Mouse (Mus musculus): ENCODE data around the gene Pou4f2. TPM values are rescaled to one million over a fixed set of nuclear protein-coding genes. Genes with fewer than 3 reads are reported as not detected.
A peak's percentile ranks its signal among the peaks of the same experiment; 100 is the strongest.

The Pou4f2 gene
- polyA plus RNA-seq (2012; rRNA removed) (0.04 TPM in 1 of 2 replicates, not detected in the other), polyA plus RNA-seq (2014; fragmentation: Nextera tagmentation; extraction: Ambion mirVana) (not detected in 2 replicates)

GRCm38 (mm10) chr8:78436071-78436651, at the start of gene Pou4f2:
Gene Pou4f2, minus strand, starts transcription at chr8:78436645.
- H3K4me2 ChIP-seq (replicated peaks; ENCODE audit: low read depth, low read length, severe bottlenecking), result peak within 1 kb of the TSS; percentile 69
- no peaks in the 10 kb centered on the region for H3K36me3 ChIP-seq (ENCODE audit: control insufficient read depth, insufficient read depth, low read length)
- ATAC-seq (ENCODE audit: low FRiP score, low read depth) (no peak), DNase-seq (ENCODE audit: low spot score) (no peak)
- no peak within 1 kb of the TSS for H3K27ac ChIP-seq (replicated peaks; ENCODE audit: low read depth, low read length)
- H3K4me1 ChIP-seq (ENCODE audit: control insufficient read depth, insufficient read depth, low read length), result peaks cover 7% of the 10 kb centered on the region; the same call in 1 of the 2 replicates
- H3K27me3 ChIP-seq (ENCODE audit: control insufficient read depth, insufficient read depth, low read length), result peaks cover 85% of the 10 kb centered on the region
- H3K9me3 ChIP-seq (ENCODE audit: control insufficient read depth, low read length), result no peaks in the 10 kb centered on the region
- WGBS, result 1% methylated on average over 21 of the region's 54 CpGs
- no peak within 1 kb of the TSS for H3K9ac ChIP-seq (ENCODE audit: low read depth, low read length, severe bottlenecking)
- no peak for TF ChIP-seq POLR2A (IDR thresholded peaks at IDR 0.05; ENCODE audit: borderline replicate concordance, extremely low read depth, insufficient read depth, insufficient read length)
- H3K4me3 ChIP-seq (replicated peaks; ENCODE audit: low read length), result peak within 1 kb of the TSS; percentile 39

GRCm38 (mm10) chr8:78477051-78477829, 40.8 kb upstream of the Pou4f2 start:
- Histone ChIP-seq H3K27ac (replicated peaks; ENCODE audit: low read depth, low read length) (no peak overlapping the region), H3K4me3 (replicated peaks; ENCODE audit: low read length) (no peak overlapping the region), H3K36me3 (ENCODE audit: control insufficient read depth, insufficient read depth, low read length) (no peaks in the 10 kb centered on the region), H3K9me3 (ENCODE audit: control insufficient read depth, low read length) (no peaks in the 10 kb centered on the region), H3K4me2 (replicated peaks; ENCODE audit: low read depth, low read length, severe bottlenecking) (no peak overlapping the region), H3K9ac (ENCODE audit: low read depth, low read length, severe bottlenecking) (no peak overlapping the region), H3K27me3 (ENCODE audit: control insufficient read depth, insufficient read depth, low read length) (no peaks in the 10 kb centered on the region), H3K4me1 (ENCODE audit: control insufficient read depth, insufficient read depth, low read length) (no peaks in the 10 kb centered on the region)
- peak; percentile 49 for DNase-seq (ENCODE audit: low spot score)
- TF ChIP-seq POLR2A (IDR thresholded peaks at IDR 0.05; ENCODE audit: borderline replicate concordance, extremely low read depth, insufficient read depth, insufficient read length), result no peak
- no peak for ATAC-seq (ENCODE audit: low FRiP score, low read depth)
- WGBS, result 29% methylated on average over 6 of the region's 6 CpGs

GRCm38 (mm10) chr8:78467889-78468288, 31.4 kb upstream of the Pou4f2 start:
- H3K9me3 ChIP-seq (ENCODE audit: control insufficient read depth, low read length), result no peaks in the 10 kb centered on the region; the same call in 1 of the 2 replicates
- WGBS, result 89% methylated on average over 2 of the region's 2 CpGs
- DNase-seq (ENCODE audit: low spot score) (peak; percentile 20), ATAC-seq (ENCODE audit: low FRiP score, low read depth) (no peak)
- H3K27ac ChIP-seq (replicated peaks; ENCODE audit: low read depth, low read length), result no peak overlapping the region
- no peaks in the 10 kb centered on the region for H3K36me3 ChIP-seq (ENCODE audit: control insufficient read depth, insufficient read depth, low read length)
- no peaks in the 10 kb centered on the region for H3K4me1 ChIP-seq (ENCODE audit: control insufficient read depth, insufficient read depth, low read length)
- TF ChIP-seq POLR2A (IDR thresholded peaks at IDR 0.05; ENCODE audit: borderline replicate concordance, extremely low read depth, insufficient read depth, insufficient read length), result no peak
- H3K27me3 ChIP-seq (ENCODE audit: control insufficient read depth, insufficient read depth, low read length), result no peaks in the 10 kb centered on the region
- no peak overlapping the region for H3K4me3 ChIP-seq (replicated peaks; ENCODE audit: low read length)
- H3K9ac ChIP-seq (ENCODE audit: low read depth, low read length, severe bottlenecking), result no peak overlapping the region
- H3K4me2 ChIP-seq (replicated peaks; ENCODE audit: low read depth, low read length, severe bottlenecking), result no peak overlapping the region

- Histone ChIP-seq H3K4me1 (ENCODE audit: control insufficient read depth, insufficient read depth, low read length) (no peaks in the 10 kb centered on the region), H3K9ac (ENCODE audit: low read depth, low read length, severe bottlenecking) (no peak overlapping the region), H3K4me2 (replicated peaks; ENCODE audit: low read depth, low read length, severe bottlenecking) (no peak overlapping the region), H3K9me3 (ENCODE audit: control insufficient read depth, low read length) (no peaks in the 10 kb centered on the region; the same call in 1 of the 2 replicates), H3K36me3 (ENCODE audit: control insufficient read depth, insufficient read depth, low read length) (no peaks in the 10 kb centered on the region), H3K27ac (replicated peaks; ENCODE audit: low read depth, low read length) (no peak overlapping the region), H3K4me3 (replicated peaks; ENCODE audit: low read length) (no peak overlapping the region), H3K27me3 (ENCODE audit: control insufficient read depth, insufficient read depth, low read length) (no peaks in the 10 kb centered on the region)
- DNase-seq (ENCODE audit: low spot score), result no peak
- WGBS, result 78% methylated on average over 2 of the region's 2 CpGs
- ATAC-seq (ENCODE audit: low FRiP score, low read depth), result no peak
- TF ChIP-seq POLR2A (IDR thresholded peaks at IDR 0.05; ENCODE audit: borderline replicate concordance, extremely low read depth, insufficient read depth, insufficient read length), result no peak
These were observed 27.5 kb upstream of the Pou4f2 start for GRCm38 (mm10) chr8:78463941-78464340.

- Histone ChIP-seq H3K9ac (ENCODE audit: low read depth, low read length, severe bottlenecking) (no peak overlapping the region), H3K4me1 (ENCODE audit: control insufficient read depth, insufficient read depth, low read length) (no peaks in the 10 kb centered on the region), H3K9me3 (ENCODE audit: control insufficient read depth, low read length) (no peaks in the 10 kb centered on the region), H3K4me3 (replicated peaks; ENCODE audit: low read length) (no peak overlapping the region), H3K27me3 (ENCODE audit: control insufficient read depth, insufficient read depth, low read length) (no peaks in the 10 kb centered on the region), H3K4me2 (replicated peaks; ENCODE audit: low read depth, low read length, severe bottlenecking) (no peak overlapping the region), H3K36me3 (ENCODE audit: control insufficient read depth, insufficient read depth, low read length) (no peaks in the 10 kb centered on the region), H3K27ac (replicated peaks; ENCODE audit: low read depth, low read length) (no peak overlapping the region)
- ATAC-seq (ENCODE audit: low FRiP score, low read depth) (no peak), DNase-seq (ENCODE audit: low spot score) (no peak)
- WGBS, result 63% methylated on average over 3 of the region's 3 CpGs
- no peak for TF ChIP-seq POLR2A (IDR thresholded peaks at IDR 0.05; ENCODE audit: borderline replicate concordance, extremely low read depth, insufficient read depth, insufficient read length)
These were observed 20.0 kb upstream of the Pou4f2 start for GRCm38 (mm10) chr8:78456441-78456840.
